Mouse (Mus musculus) ES-E14 (cell line): ENCODE measurements around the gene Hnf4a.

ENCODE experiments used
- CHD2 ChIP-seq: IDR thresholded peaks from 2 replicates; pipeline ENCODE4 v1.6.1; 2014; ENCODE audit warnings: mild to moderate bottlenecking, low read depth, low read length, inconsistent platforms
- HCFC1 ChIP-seq: IDR thresholded peaks from 2 replicates; pipeline ENCODE4 v1.6.1; 2012; ENCODE audit warnings: low read length, inconsistent platforms, borderline replicate concordance; ENCODE audit not compliant: insufficient read depth
- MAFK ChIP-seq: IDR thresholded peaks from 2 replicates; pipeline ENCODE4 v1.6.1; 2014; ENCODE audit warnings: mild to moderate bottlenecking, low read depth, low read length, inconsistent platforms; ENCODE audit not compliant: insufficient read depth
- ZC3H11A ChIP-seq: IDR thresholded peaks from 2 replicates; pipeline ENCODE4 v1.6.1; 2012; ENCODE audit warnings: low read depth, mild to moderate bottlenecking, inconsistent platforms, low read length, borderline replicate concordance
- ZNF384 ChIP-seq: IDR thresholded peaks from 2 replicates; pipeline ENCODE4 v1.6.1; 2012; ENCODE audit warnings: low read depth, low read length, inconsistent platforms

- TF ChIP-seq CHD2: no peak
- TF ChIP-seq ZC3H11A: no peak
- TF ChIP-seq ZNF384: no peak
- no peak for TF ChIP-seq MAFK
- no peak for TF ChIP-seq HCFC1
Measured at GRCm38 (mm10) chr2:163541568-163542182, 35.1 kb downstream of the Hnf4a start.
